Mouse (Mus musculus) thymus, adult 2 months (tissue): Measurements from ENCODE around the gene Sdhc.

Source experiments
- CTCF ChIP-seq: fragments of 200-500 bp; IDR thresholded peaks from 2 replicates; pipeline ENCODE4 v1.5.1; 2012; ENCODE audit warnings: mild to moderate bottlenecking, control low read depth, low read length, moderate library complexity, borderline replicate concordance; ENCODE audit not compliant: control insufficient read depth, poor library complexity, insufficient read depth; ENCODE audit errors: extremely low read depth
- POLR2A ChIP-seq: fragments of 200-500 bp; IDR thresholded peaks from 2 replicates; pipeline ENCODE4 v1.6.1; 2012; ENCODE audit warnings: mild to moderate bottlenecking, low read length, control low read depth, moderate library complexity; ENCODE audit not compliant: control insufficient read depth, poor library complexity, insufficient read depth; ENCODE audit errors: extremely low read depth

DNA sequence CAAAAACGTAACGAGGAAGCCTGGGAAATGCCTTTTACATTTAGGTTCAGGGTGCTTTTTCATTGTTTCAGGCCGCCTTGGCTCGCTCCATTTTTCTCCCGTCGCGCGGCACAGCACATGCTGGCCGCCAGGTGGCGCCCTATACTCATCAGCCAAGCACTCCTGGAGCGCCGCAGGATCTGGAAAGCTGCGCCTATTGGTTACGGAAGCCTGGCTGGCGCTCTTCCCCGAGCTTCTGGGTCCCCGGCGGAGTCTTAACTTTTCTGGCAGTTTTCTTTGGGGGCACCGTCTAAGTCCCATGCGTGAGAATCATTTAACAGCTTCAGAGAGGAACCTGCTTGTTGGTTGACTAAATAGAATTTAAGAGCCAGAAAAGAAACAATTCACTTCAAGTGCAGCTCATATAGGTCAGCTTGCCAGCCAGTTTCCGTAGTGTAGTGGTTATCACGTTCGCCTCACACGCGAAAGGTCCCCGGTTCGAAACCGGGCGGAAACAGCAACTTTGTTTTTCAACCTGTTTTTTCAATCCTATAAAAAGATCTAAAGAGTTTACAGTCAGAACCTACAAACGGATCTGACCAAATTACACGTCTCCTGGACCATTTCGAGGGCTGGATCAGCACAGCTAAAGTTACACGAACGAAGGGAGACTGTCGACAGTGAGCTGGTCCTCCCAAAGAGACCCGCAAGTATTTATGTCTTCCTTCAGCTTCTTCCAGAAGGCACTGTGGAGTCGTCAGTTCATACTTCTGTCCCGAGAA, 39.2 kb downstream of the Sdhc start:
- TF ChIP-seq CTCF (peak; percentile 99), POLR2A (no peak)
